Mouse (Mus musculus): Measurements from ENCODE around the gene Mroh7. TPM values are rescaled to one million over a fixed set of nuclear protein-coding genes. Genes with fewer than 3 reads are reported as not detected.
A peak's percentile ranks its signal among the peaks of the same experiment; 100 is the strongest.

Mroh7 gene
- total RNA-seq, 2 experiments from 2014 or later = 1.9 to 3.5 TPM

- peak in 1 of 2 experiments; percentile 14 for DNase-seq (ENCODE audit: low spot score in 2 of 2)
These were observed 30.7 kb downstream of the Mroh7 start for GRCm38 (mm10) chr4:106699989-106700388.

DNA sequence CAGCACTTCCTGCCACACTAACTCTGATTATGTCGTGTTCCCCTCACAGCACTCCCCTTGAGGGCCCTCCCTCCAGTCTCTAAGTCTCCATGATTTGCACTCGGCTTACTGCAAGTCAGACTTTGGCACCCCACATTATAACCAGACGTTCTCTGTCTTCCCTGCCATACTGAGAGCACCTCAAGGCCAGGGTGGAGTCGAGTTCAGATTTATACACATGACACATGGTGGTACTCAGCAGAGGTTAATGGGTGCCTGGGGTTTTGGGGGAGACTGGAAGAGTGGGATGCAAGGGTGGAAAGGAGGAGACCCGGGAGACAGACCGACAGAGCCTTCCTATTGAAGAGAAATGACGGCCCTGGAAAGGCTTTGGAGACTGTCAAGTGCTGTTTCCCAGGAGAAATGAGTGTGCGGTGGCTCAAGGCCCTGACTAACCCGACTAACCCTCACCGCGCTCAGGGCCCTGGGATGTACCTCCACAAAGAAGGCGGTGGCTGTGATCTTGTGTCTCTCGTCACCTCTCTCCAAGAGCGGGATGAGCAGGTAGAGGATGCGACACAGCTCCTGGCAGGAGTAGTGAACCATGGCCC, 36.8 kb downstream of the Mroh7 start:
- no peak for DNase-seq (ENCODE audit: low spot score in 2 of 2)

- DNase-seq (ENCODE audit: low spot score in 2 of 2) = no peak
These were observed 42.0 kb downstream of the Mroh7 start for GRCm38 (mm10) chr4:106688636-106689296.

DNA sequence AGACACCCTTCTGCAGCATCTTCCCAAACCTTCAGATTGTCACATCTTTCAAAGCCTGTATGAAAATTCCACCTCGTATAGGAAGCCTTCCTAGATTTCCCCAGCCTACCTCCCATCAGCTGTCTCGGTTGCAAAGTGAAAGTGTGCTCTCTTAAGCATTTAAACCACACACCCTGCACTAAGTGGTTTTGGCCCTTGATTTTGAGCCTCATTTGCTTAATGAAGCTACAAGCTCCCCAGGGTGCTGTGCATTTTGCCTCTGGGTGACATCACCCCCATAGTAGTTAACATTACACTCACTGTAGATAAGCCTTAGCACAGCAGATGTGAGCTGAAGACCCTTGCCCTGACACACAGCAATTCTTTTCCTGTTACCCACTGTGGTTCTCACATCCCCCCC, 49.8 kb downstream of the Mroh7 start:
- DNase-seq (ENCODE audit: low spot score in 2 of 2) = no peak

DNA sequence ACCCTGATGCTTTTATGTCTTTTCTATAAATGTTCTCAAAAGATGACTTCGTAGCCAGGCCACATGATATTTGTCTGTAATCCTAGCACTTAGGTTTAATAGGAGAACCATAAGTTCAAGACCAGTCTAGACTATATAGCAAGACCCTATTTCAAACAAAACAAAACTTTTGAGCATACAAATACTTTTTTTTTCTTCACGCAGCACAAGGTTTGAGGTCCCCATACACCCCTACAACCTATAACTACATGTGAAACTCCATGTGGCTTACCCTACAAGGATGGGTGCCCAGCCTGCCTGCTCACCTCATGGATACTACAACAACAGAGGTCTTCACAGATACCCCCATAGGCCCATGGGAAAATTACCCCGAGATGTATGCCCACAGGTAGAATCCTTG, 51.6 kb downstream of the Mroh7 start:
- no peak for DNase-seq (ENCODE audit: low spot score in 2 of 2)

- peak; percentile 88 to 92 for DNase-seq (ENCODE audit: low spot score in 2 of 2)
These were observed 52.1 kb downstream of the Mroh7 start, which contains the start of gene Ttc4 for GRCm38 (mm10) chr4:106678442-106679118. TSS of gene Ttc4 (minus strand) at chr4:106678944.

DNA sequence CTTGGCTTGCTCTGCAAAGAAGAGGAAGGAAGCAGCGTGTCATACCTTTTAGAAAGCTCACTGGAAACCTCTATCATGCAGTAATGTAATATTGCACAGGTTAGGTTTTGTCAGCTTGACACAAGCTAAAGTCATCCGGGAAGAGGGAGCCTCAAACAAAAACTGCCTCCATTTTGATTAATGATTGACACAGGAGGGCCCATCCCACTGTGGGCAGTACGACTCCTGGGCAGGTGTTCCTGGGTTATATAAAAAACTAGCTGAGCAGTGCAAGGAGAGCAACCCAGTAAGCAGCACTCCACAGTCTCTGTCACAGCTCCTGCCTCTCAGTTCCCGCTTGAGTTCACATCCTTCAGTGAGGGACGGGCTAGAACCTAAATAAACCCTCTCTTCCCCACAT, 54.0 kb downstream of the Mroh7 start:
- no peak for DNase-seq (ENCODE audit: low spot score in 2 of 2)

GRCm38 (mm10) chr4:106666546-106666945, 64.2 kb downstream of the Mroh7 start:
- no peak for DNase-seq (ENCODE audit: low spot score in 2 of 2)

- no peak for DNase-seq (ENCODE audit: low spot score in 2 of 2)
These were observed 65.1 kb downstream of the Mroh7 start for GRCm38 (mm10) chr4:106665673-106666072.

DNA sequence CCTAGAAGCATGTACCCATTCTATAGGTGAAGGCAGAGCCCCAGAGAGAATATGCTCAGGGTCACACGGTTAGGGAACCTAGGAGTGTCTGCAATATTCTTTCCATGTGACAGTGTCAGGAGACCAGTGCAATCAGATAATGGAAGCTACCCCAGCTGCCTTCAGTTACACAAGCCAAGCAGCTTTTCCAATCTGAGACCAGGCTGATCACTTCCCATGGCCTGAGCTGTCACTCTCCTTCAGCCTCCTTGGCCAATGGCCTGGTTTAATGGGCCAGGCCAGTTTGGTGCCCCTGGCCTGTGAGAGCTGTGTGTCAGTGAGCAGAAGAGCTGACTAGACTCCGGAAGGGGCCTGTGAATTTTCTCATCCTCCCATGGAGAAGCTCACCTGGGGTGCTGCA, 65.5 kb downstream of the Mroh7 start:
- no peak for DNase-seq (ENCODE audit: low spot score in 2 of 2)

- DNase-seq (ENCODE audit: low spot score in 2 of 2) = no peak
These were observed 66.0 kb downstream of the Mroh7 start for GRCm38 (mm10) chr4:106664697-106665096.

GRCm38 (mm10) chr4:106663956-106664470, 66.7 kb downstream of the Mroh7 start:
- no peak for DNase-seq (ENCODE audit: low spot score in 2 of 2)

GRCm38 (mm10) chr4:106655681-106656080, 75.0 kb downstream of the Mroh7 start:
- DNase-seq (ENCODE audit: low spot score in 2 of 2) = no peak

- DNase-seq (ENCODE audit: low spot score in 2 of 2) = no peak
These were observed 77.7 kb downstream of the Mroh7 start for GRCm38 (mm10) chr4:106653051-106653450.

- DNase-seq (ENCODE audit: low spot score in 2 of 2) = no peak
These were observed 78.2 kb downstream of the Mroh7 start for GRCm38 (mm10) chr4:106652546-106652945.

DNA sequence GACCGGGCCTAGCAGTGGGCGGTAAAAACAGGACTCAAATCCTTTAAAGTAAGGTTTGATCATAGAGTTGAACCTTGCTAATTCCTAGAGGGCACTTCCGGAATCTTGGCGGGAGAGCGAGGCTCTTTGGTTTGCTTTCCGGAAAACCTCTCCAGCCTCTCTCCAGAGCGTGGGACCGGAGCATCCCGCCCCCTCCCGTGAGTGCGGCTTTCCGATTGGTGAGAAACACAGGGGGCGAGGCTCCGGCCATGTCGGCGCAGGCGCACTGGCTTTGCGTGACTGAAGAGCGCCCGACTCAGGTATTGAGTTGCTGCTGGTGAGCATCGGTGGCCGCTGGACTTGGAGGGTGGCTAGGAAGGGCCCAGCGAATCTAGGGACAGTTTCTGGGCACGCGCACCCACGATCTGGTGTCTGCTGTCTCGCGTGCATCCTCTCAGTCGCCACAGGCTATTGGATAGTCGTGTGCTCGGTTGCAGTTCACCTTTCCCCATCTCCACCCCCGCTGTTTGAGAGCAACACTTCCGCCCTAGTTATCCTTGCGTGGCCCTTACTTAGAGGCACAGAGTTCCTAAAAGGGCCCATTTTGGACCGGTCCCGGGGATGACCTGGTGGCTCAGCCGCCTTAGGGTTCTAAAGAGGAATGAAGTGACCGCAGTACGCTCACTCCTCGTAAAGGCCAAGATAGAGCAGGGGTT, 79.7 kb downstream of the Mroh7 start, which contains the start of gene Pars2:
Gene Pars2 (plus strand): TSS at position 237 of the 695 bp plus-strand sequence.
- peak; percentile 96 to 99 for DNase-seq (ENCODE audit: low spot score in 2 of 2)

DNA sequence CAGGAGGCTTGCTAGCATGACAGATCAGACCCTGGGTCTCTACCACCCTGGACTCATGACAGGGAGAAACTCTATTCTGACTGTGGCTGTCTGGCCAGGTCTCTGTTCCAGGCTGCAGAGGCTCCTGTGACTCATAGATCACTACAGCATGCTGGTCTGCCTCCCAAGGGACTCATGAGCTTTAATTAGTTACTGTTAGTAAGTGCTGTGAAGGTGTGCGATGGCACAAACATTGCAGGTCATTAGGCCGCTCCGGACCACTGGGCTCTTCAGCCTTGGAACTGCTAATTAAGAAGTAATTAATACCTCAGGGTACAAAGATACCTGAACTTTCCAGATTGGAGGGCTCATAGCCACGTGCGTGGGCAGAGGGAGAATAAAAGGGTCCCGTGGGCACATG, 83.6 kb downstream of the Mroh7 start:
- DNase-seq (ENCODE audit: low spot score in 2 of 2) = no peak

DNA sequence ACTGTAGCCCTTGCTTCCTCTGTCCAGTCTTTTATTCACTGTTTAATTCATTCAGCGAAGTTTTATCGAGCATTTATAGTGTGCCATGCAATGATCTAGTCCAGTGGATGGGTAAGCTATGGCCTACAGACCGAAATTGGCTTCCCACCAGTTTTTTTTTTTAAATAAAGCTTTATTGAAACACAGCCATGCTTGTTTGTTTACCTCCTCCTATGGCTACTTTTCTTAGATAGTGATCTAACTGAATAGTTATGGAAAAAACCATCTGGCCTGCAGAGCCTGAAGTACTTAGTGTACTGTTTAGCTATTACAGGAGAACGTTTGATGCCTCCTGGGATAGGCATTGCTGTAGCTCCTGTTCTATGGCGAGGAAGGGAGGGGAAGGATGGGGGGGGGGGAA, 84.9 kb downstream of the Mroh7 start:
- DNase-seq (ENCODE audit: low spot score in 2 of 2) = no peak

DNA sequence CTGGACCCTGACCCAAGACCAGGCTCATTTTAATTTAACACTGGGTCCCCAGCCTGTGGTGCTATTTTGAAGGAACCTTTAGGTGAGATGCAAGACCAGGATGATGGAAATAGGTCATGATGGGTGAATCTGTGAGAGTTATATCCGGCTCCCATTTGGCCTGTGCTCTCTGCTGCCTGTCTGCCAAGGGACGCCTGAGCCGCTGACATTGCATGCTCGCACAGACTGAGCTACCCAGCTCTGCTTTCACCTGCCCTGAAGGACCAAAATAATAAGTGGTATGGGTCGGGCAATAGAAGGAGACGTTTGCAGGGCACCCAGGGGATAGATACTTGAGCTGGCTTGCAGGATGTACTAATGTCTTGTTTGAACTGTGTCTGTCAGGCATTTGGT, 86.5 kb downstream of the Mroh7 start:
- no peak for DNase-seq (ENCODE audit: low spot score in 2 of 2)

- DNase-seq (ENCODE audit: low spot score in 2 of 2) = no peak
These were observed 87.1 kb downstream of the Mroh7 start for GRCm38 (mm10) chr4:106643483-106644217.

GRCm38 (mm10) chr4:106634086-106634479, 96.6 kb downstream of the Mroh7 start:
- no peak for DNase-seq (ENCODE audit: low spot score in 2 of 2)
